Mouse (Mus musculus): ENCODE measurements at regions not wholly inside any gene's neighbourhood (a gene's known extent, or its start where the extent isn't known, plus 50 kb on each side); places are given as distances from the start of the nearest gene placed in this dataset.
"Not testable (repeated sequence)": the region's sequence is repeated elsewhere in the genome, so short reads cannot be mapped to it uniquely, and the experiment has no call there.

DNA sequence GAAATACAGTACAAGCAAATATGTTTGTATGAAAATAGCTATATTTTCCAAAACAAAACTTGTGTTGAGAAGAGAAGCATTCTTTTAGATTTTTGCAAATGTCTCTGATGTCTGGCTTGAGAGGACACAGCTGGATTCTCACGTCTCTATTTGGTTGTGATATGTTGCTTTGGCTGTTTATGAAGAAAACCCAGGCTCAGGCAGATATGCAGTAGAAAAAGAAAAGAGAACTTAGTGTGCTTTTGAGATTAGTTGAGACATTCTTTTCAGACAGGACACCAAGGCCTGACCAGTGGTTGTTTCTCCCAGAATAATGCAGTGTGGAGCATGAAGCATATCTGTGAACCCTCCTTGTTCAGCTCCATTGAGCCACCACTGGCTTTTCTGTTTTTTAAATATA is 178.8 kb upstream of the Mamld1 start:
- Histone ChIP-seq H3K4me3 (replicated peaks) (no peak overlapping the region), H3K4me1 (replicated peaks) (no peaks in the 10 kb centered on the region), H3K9me3 (replicated peaks) (no peaks in the 10 kb centered on the region), H3K4me2 (no peak overlapping the region), H3K27ac (no peak overlapping the region), H3K27me3 (no peaks in the 10 kb centered on the region), H3K36me3 (no peaks in the 10 kb centered on the region), H3K9ac (no peak overlapping the region)
- ATAC-seq (ENCODE audit: low read depth), result no peak
- DNase-seq, result no peak
- WGBS (ENCODE audit: insufficient replicate concordance), result 36% methylated on average over 1 of the region's 1 CpGs

DNA sequence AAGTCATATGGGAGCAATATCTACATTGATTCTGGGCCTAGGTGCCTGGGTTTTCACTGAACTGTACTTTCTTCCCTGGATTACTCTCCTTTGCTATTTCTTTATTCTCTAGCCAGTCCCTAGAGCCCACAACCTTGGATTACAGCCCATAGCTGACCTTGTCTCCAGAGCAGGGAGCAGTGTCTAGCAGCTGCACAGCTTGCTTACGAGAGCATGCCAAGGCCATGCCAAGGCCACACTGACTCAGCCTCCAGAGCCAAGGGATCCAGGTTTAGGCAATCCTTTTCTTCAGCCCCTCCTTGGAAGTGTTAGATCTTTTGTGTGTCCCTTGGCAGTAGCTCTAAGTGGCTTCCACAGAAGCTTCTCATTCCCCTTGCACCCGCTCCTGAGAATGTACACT is 168.7 kb upstream of the Mamld1 start:
- WGBS (ENCODE audit: insufficient replicate concordance), result 70% methylated on average over 2 of the region's 2 CpGs
- H3K27me3 ChIP-seq, result no peaks in the 10 kb centered on the region
- DNase-seq (no peak), ATAC-seq (ENCODE audit: low read depth) (no peak)
- H3K27ac ChIP-seq, result no peak overlapping the region
- no peaks in the 10 kb centered on the region for H3K4me1 ChIP-seq (replicated peaks)
- H3K4me2 ChIP-seq, result no peak overlapping the region
- no peak overlapping the region for H3K9ac ChIP-seq
- H3K9me3 ChIP-seq (replicated peaks), result no peaks in the 10 kb centered on the region
- H3K36me3 ChIP-seq, result no peaks in the 10 kb centered on the region
- no peak overlapping the region for H3K4me3 ChIP-seq (replicated peaks)

DNA sequence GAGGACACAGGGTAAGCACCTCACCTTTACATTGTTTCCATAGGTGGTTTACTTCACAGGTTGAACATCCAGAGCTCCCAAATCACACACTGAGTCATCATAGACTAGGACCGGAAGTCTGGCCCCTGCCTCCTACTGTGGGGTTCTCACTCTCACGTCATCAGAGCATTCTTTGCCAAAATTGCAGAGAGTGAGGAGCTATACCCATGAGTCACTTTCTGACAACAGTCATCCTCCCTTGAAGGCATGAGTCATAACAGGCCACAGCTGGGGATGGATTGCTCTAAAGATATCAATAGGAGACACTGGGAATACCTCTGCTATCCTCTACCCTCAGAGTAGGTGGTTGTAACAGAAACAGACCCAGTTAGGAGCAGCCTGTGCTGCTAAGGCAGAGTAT is 166.6 kb upstream of the Mamld1 start:
- Histone ChIP-seq H3K27me3 (no peaks in the 10 kb centered on the region), H3K9me3 (replicated peaks) (no peaks in the 10 kb centered on the region), H3K36me3 (no peaks in the 10 kb centered on the region), H3K4me3 (replicated peaks) (no peak overlapping the region), H3K9ac (no peak overlapping the region), H3K4me2 (no peak overlapping the region), H3K27ac (no peak overlapping the region), H3K4me1 (replicated peaks) (no peaks in the 10 kb centered on the region)
- DNase-seq, result no peak
- no peak for ATAC-seq (ENCODE audit: low read depth)
- WGBS (ENCODE audit: insufficient replicate concordance), result 52% methylated on average over 2 of the region's 2 CpGs

DNA sequence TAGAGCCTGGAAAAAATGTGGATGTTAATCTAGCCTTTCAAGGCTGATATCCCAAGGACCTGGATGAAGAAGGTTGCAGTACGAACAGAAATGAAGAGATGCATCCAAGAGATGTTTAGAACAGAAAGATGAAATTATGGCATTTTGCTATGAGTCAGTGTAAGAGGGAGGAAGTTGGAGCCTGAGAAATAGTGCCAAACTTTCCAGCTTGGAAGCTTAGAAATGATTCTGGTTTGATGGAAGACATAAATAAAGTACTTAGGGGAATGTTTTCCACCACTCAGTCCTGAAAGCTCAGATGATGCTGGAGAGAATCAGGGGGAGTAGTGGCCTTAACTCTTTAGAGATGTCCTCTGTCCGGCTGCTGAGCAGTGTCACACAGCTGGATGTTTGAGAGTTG is 155.5 kb upstream of the Mamld1 start:
- Histone ChIP-seq H3K4me1 (replicated peaks) (no peaks in the 10 kb centered on the region), H3K4me3 (replicated peaks) (no peak overlapping the region), H3K4me2 (no peak overlapping the region), H3K36me3 (no peaks in the 10 kb centered on the region), H3K9me3 (replicated peaks) (no peaks in the 10 kb centered on the region), H3K27ac (no peak overlapping the region), H3K9ac (no peak overlapping the region), H3K27me3 (no peaks in the 10 kb centered on the region)
- DNase-seq, result no peak
- ATAC-seq (ENCODE audit: low read depth), result no peak
- 48% methylated on average over 2 of the region's 2 CpGs for WGBS (ENCODE audit: insufficient replicate concordance)

DNA sequence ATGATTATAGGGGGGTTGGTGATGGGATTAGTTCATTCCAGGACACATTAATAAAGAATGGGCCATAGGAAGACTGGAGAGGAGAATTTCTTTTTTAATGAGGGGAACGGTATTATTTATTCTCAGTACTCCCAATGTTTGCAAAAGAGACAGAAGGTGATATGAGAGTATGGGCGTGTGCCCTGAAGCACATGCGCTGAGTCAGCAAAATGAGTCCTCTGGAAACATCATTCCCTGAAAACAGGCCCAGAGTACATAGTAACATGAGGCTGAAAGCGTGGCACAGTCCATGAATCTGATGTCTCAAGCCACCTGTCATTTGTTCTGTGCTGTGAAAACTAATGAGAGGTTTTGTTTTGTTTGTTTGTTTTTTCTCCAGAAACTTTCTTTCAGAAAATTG is 154.5 kb upstream of the Mamld1 start:
- no peak for DNase-seq
- Histone ChIP-seq H3K4me2 (no peak overlapping the region), H3K9ac (no peak overlapping the region), H3K4me3 (replicated peaks) (no peak overlapping the region), H3K27me3 (no peaks in the 10 kb centered on the region), H3K27ac (no peak overlapping the region), H3K4me1 (replicated peaks) (no peaks in the 10 kb centered on the region), H3K36me3 (no peaks in the 10 kb centered on the region), H3K9me3 (replicated peaks) (no peaks in the 10 kb centered on the region)
- ATAC-seq (ENCODE audit: low read depth), result no peak
- 45% methylated on average over 4 of the region's 4 CpGs for WGBS (ENCODE audit: insufficient replicate concordance)

DNA sequence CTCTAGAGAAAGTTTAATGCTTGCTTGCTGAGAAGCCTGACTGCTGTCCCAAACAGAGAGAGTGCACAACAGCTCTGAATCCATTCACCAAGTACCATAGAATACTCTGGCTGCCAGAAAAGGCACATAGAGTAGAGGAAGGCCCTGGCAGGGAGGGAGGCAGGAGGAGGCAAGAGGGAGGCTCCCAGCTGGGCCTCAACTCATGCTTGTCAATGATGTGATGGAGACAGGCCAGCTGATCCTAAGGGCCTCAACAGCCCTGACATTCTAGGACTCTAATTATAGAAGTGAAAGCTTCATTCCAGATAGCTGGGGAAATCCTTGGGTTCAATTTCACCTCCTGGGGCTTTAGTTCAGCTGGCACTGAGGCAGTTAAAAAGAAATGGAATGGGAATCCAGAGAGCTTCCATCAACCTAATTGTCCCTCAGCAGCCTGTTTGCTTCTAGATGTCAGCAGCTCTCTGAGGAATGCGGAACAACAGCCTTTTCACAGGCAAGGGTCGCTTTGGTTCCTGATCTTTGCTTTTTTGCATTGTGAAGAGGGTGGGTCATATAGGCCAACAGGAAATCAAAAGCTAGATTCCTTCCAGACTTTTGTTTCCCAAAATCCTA is 152.8 kb upstream of the Mamld1 start:
- no peak overlapping the region for H3K9ac ChIP-seq
- DNase-seq, result no peak
- no peaks in the 10 kb centered on the region for H3K27me3 ChIP-seq
- H3K4me1 ChIP-seq (replicated peaks), result no peaks in the 10 kb centered on the region
- no peak overlapping the region for H3K4me2 ChIP-seq
- no peaks in the 10 kb centered on the region for H3K9me3 ChIP-seq (replicated peaks)
- no peak overlapping the region for H3K4me3 ChIP-seq (replicated peaks)
- H3K27ac ChIP-seq, result no peak overlapping the region
- no peaks in the 10 kb centered on the region for H3K36me3 ChIP-seq
- 44% methylated on average over 2 of the region's 2 CpGs for WGBS (ENCODE audit: insufficient replicate concordance)
- no peak for ATAC-seq (ENCODE audit: low read depth)

GRCm38 (mm10) chrX:70898836-70899235 is 151.2 kb upstream of the Mamld1 start:
- WGBS (ENCODE audit: insufficient replicate concordance), result 48% methylated on average over 1 of the region's 1 CpGs

DNA sequence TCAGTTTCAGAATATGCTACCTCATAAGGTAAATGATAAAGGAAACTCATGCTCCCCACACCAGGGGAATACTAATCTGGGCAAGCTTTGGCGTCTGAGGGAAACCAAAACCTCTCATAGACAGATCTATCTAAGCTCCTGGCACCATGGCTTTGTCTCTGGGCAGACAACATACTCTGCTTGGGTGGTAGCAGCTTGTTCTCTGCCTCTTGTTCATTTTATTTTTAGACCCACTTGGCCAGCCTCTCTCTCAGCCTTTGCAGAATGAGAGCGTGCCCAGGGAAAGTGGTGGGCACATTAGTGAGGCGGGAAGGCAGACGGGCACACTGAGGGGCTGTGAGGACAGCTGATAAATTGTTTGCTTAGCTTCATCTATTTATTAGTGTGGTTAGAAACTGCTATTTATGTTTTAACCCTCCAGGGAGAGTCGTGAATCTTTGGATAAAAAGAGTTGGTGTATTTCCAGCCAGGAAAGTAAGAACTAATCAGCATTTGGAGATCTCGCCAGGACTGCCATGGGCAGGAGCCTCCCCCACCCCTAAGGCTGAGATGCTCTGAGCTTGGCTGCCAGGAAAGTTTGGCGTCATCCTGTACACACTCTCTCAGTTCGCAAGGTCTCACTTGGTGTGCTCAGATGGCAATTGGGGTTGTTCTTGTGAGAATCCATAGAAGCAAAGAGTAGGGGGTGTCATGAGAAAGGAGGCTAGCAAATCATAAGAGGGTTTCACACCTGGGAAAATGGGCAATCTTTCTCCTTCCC is 150.2 kb upstream of the Mamld1 start:
- H3K36me3 ChIP-seq, result no peaks in the 10 kb centered on the region
- ATAC-seq (ENCODE audit: low read depth) (no peak), DNase-seq (no peak)
- no peak overlapping the region for H3K9ac ChIP-seq
- H3K27ac ChIP-seq, result no peak overlapping the region
- no peak overlapping the region for H3K4me2 ChIP-seq
- H3K4me3 ChIP-seq (replicated peaks), result no peak overlapping the region
- no peaks in the 10 kb centered on the region for H3K4me1 ChIP-seq (replicated peaks)
- WGBS (ENCODE audit: insufficient replicate concordance), result 59% methylated on average over 8 of the region's 8 CpGs
- H3K9me3 ChIP-seq (replicated peaks), result no peaks in the 10 kb centered on the region
- H3K27me3 ChIP-seq, result no peaks in the 10 kb centered on the region

More at GRCm38 (mm10) chrX:70898836-70899235, 151.2 kb upstream of the Mamld1 start:
- H3K9ac ChIP-seq; H3K36me3 ChIP-seq; ATAC-seq (ENCODE audit: low read depth); H3K9me3 ChIP-seq (replicated peaks); DNase-seq; H3K27ac ChIP-seq; H3K4me2 ChIP-seq; H3K4me1 ChIP-seq (replicated peaks); H3K4me3 ChIP-seq (replicated peaks); H3K27me3 ChIP-seq: not testable (repeated sequence)

DNA sequence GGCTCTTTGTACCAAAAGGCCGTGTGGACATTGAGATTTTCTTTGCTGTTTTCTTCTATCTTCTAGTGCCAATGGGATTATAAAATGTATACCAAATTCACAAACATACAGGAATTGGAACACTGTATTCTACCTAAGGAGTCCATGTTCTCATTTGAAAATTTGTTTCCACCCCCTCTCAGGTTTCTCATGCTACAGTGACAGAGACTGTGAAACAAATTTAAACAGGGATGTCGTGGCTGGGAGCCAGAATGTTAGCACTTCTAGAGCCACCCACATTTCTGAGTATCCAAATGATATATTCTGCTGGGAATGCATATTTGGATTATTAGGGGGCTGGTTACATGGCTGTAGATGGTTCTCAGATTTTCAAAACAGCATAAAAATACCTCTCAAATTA is 124.4 kb upstream of the Mamld1 start:
- Histone ChIP-seq H3K27me3 (no peaks in the 10 kb centered on the region), H3K36me3 (no peaks in the 10 kb centered on the region), H3K4me1 (replicated peaks) (no peaks in the 10 kb centered on the region), H3K9me3 (replicated peaks) (no peaks in the 10 kb centered on the region), H3K27ac (no peak overlapping the region), H3K4me3 (replicated peaks) (no peak overlapping the region), H3K9ac (no peak overlapping the region), H3K4me2 (no peak overlapping the region)
- ATAC-seq (ENCODE audit: low read depth), result no peak
- 37% methylated on average over 2 of the region's 2 CpGs for WGBS (ENCODE audit: insufficient replicate concordance)
- DNase-seq, result no peak

- Histone ChIP-seq H3K4me3 (replicated peaks) (no peak overlapping the region), H3K27me3 (no peaks in the 10 kb centered on the region), H3K4me2 (no peak overlapping the region), H3K36me3 (no peaks in the 10 kb centered on the region), H3K27ac (no peak overlapping the region), H3K4me1 (replicated peaks) (no peaks in the 10 kb centered on the region), H3K9ac (no peak overlapping the region), H3K9me3 (replicated peaks) (no peaks in the 10 kb centered on the region)
- 47% methylated on average over 2 of the region's 2 CpGs for WGBS (ENCODE audit: insufficient replicate concordance)
- ATAC-seq (ENCODE audit: low read depth), result no peak
- no peak for DNase-seq
Observed at GRCm38 (mm10) chrX:70931944-70932343, 118.1 kb upstream of the Mamld1 start.

DNA sequence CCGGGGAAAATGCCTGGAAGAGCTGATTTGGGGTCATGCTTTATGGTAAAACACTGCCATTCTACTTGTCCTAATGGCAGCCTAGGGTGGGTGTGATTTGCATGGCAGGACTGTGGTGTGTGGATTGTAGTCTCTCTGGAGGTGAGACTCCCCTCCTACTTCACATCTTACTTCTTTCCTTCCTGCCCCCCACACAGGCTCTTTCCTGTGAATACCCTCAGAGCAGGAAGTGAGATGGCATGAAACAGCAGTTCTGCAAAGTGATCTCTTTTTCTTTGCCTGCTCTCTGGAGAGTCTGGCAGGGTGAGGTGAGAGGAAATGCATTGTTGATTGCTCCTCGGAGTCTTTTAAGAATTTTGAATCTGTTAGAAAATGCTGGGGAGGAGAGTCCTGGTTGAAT is 104.7 kb upstream of the Mamld1 start:
- no peak overlapping the region for H3K27ac ChIP-seq
- no peak overlapping the region for H3K4me2 ChIP-seq
- H3K4me1 ChIP-seq (replicated peaks), result no peaks in the 10 kb centered on the region
- WGBS (ENCODE audit: insufficient replicate concordance), result 13% methylated on average over 2 of the region's 2 CpGs
- H3K36me3 ChIP-seq, result no peaks in the 10 kb centered on the region
- no peaks in the 10 kb centered on the region for H3K27me3 ChIP-seq
- H3K9ac ChIP-seq, result no peak overlapping the region
- H3K9me3 ChIP-seq (replicated peaks), result no peaks in the 10 kb centered on the region
- no peak for ATAC-seq (ENCODE audit: low read depth)
- no peak overlapping the region for H3K4me3 ChIP-seq (replicated peaks)
- DNase-seq, result no peak

- Histone ChIP-seq H3K27ac (no peak overlapping the region), H3K36me3 (no peaks in the 10 kb centered on the region), H3K4me2 (no peak overlapping the region), H3K4me3 (replicated peaks) (no peak overlapping the region), H3K27me3 (no peaks in the 10 kb centered on the region), H3K9me3 (replicated peaks) (no peaks in the 10 kb centered on the region), H3K4me1 (replicated peaks) (no peaks in the 10 kb centered on the region), H3K9ac (no peak overlapping the region)
- DNase-seq, result no peak
- 62% methylated on average over 8 of the region's 8 CpGs for WGBS (ENCODE audit: insufficient replicate concordance)
- ATAC-seq (ENCODE audit: low read depth), result peak; percentile 57
Observed at GRCm38 (mm10) chrX:70946052-70946451, 104.0 kb upstream of the Mamld1 start.
